In the genomic region with DNA sequence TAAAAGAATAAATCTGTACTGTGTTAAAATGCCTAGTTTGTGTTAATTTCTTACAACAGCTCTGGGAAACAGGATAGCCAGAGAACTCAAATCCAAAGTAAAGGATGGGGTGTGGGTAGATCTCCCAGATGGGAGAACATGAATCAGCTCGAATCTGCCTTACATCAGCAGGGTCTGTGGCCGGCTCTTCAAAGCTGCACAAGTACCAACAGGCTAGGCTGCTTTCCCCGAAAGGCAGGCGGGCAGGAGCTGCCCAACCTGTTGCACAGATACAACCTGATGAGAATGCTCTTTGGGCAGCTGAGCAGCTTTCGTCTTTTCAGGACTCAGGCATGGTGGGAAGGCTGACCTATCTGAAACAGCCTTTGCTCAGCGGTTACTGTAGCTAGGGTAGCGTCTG, we compare ENCODE assay signal across 21 mouse cellular contexts.
DNase-seq lines count a peak whose midpoint lies in the region; ATAC-seq and TF ChIP-seq lines count a peak whose summit lies in the region.
"Had no signal": no experiment of that assay in that cellular context is flagged by ENCODE, and none has a peak within 500 bp of the region (broad histone marks: within the 10 kb centered on the region; RNA-seq: fewer than 3 reads in every experiment).

No protein-coding gene starts in this region.

- TF ChIP-seq CTCF in liver, postnatal 0 days (IDR thresholded peaks at IDR 0.05; ENCODE audit: low read depth), result no peak

- no peak overlapping the region for H3K9ac ChIP-seq in liver, postnatal 0 days (replicated peaks)
- H3K9ac ChIP-seq in liver, embryonic 11.5 days (ENCODE audit: low read depth, low read length), result no peak overlapping the region
- H3K9ac ChIP-seq in embryonic facial prominence, embryonic 15.5 days, result no peak overlapping the region
- H3K9ac ChIP-seq in limb, embryonic 15.5 days, result no peak overlapping the region
- H3K9ac ChIP-seq in midbrain, embryonic 11.5 days (ENCODE audit: low read length), result no peak overlapping the region
- no peak overlapping the region for H3K9ac ChIP-seq in forebrain, embryonic 16.5 days (replicated peaks; ENCODE audit: low read depth, low read length)
- H3K9ac ChIP-seq: hindbrain, embryonic 12.5 days; midbrain, embryonic 13.5 days; neural tube, embryonic 15.5 days had no signal

- H3K4me1 ChIP-seq in liver, postnatal 0 days (ENCODE audit: insufficient read depth), result 0 out of 2 replicates have a peak, but pooled peaks cover 4% of the 10 kb centered on the region
- peaks cover under 1% of the 10 kb centered on the region; the same call in 1 of the 2 replicates for H3K4me1 ChIP-seq in liver, embryonic 11.5 days (replicated peaks; ENCODE audit: control insufficient read depth, insufficient read depth, low read length)
- H3K4me1 ChIP-seq in embryonic facial prominence, embryonic 15.5 days, result no peaks in the 10 kb centered on the region
- H3K4me1 ChIP-seq in limb, embryonic 15.5 days, result 0 out of 2 replicates have a peak, but pooled peaks cover 3% of the 10 kb centered on the region
- H3K4me1 ChIP-seq in midbrain, embryonic 11.5 days (ENCODE audit: control insufficient read depth, insufficient read depth, low read length), result no peaks in the 10 kb centered on the region
- no peaks in the 10 kb centered on the region for H3K4me1 ChIP-seq in forebrain, embryonic 16.5 days (replicated peaks; ENCODE audit: control insufficient read depth, insufficient read depth, low read length)
- H3K4me1 ChIP-seq: heart, embryonic 10.5 days; hindbrain, embryonic 12.5 days; neural tube, embryonic 15.5 days had no signal

- H3K27me3 ChIP-seq in liver, postnatal 0 days (ENCODE audit: insufficient read depth, low read length), result no peaks in the 10 kb centered on the region
- H3K27me3 ChIP-seq in liver, embryonic 11.5 days (replicated peaks; ENCODE audit: control insufficient read depth, insufficient read depth, low read length), result no peaks in the 10 kb centered on the region
- H3K27me3 ChIP-seq in embryonic facial prominence, embryonic 15.5 days, result no peaks in the 10 kb centered on the region
- H3K27me3 ChIP-seq in limb, embryonic 15.5 days, result no peaks in the 10 kb centered on the region
- no peaks in the 10 kb centered on the region for H3K27me3 ChIP-seq in midbrain, embryonic 11.5 days (ENCODE audit: control insufficient read depth, insufficient read depth, low read length)
- no peaks in the 10 kb centered on the region for H3K27me3 ChIP-seq in forebrain, embryonic 16.5 days (replicated peaks; ENCODE audit: control insufficient read depth, insufficient read depth, low read length)
- H3K27me3 ChIP-seq: hindbrain, embryonic 12.5 days; midbrain, embryonic 13.5 days; neural tube, embryonic 15.5 days had no signal

- no peak overlapping the region for H3K4me3 ChIP-seq in liver, postnatal 0 days (ENCODE audit: low read depth, low read length)
- H3K4me3 ChIP-seq in liver, embryonic 11.5 days (ENCODE audit: low read depth, low read length), result no peak overlapping the region
- no peak overlapping the region for H3K4me3 ChIP-seq in embryonic facial prominence, embryonic 15.5 days (replicated peaks)
- no peak overlapping the region for H3K4me3 ChIP-seq in limb, embryonic 15.5 days
- no peak overlapping the region for H3K4me3 ChIP-seq in midbrain, embryonic 11.5 days (ENCODE audit: low read depth, low read length)
- H3K4me3 ChIP-seq in forebrain, embryonic 16.5 days (replicated peaks; ENCODE audit: low read length), result no peak overlapping the region
- H3K4me3 ChIP-seq: heart, embryonic 10.5 days; hindbrain, embryonic 12.5 days; midbrain, embryonic 13.5 days; neural tube, embryonic 15.5 days had no signal

- H3K4me2 ChIP-seq in liver, postnatal 0 days (ENCODE audit: low read depth, low read length), result no peak overlapping the region
- H3K4me2 ChIP-seq in liver, embryonic 11.5 days, result no peak overlapping the region
- H3K4me2 ChIP-seq in embryonic facial prominence, embryonic 15.5 days (replicated peaks), result no peak overlapping the region
- no peak overlapping the region for H3K4me2 ChIP-seq in limb, embryonic 15.5 days
- H3K4me2 ChIP-seq in midbrain, embryonic 11.5 days, result no peak overlapping the region
- H3K4me2 ChIP-seq in forebrain, embryonic 16.5 days (ENCODE audit: low read length), result no peak overlapping the region
- H3K4me2 ChIP-seq: hindbrain, embryonic 12.5 days; midbrain, embryonic 13.5 days; neural tube, embryonic 15.5 days had no signal

- H3K9me3 ChIP-seq in liver, postnatal 0 days (ENCODE audit: low read length), result no peaks in the 10 kb centered on the region
- no peaks in the 10 kb centered on the region for H3K9me3 ChIP-seq in liver, embryonic 11.5 days (ENCODE audit: control insufficient read depth, low read length)
- no peaks in the 10 kb centered on the region for H3K9me3 ChIP-seq in embryonic facial prominence, embryonic 15.5 days (replicated peaks)
- no peaks in the 10 kb centered on the region for H3K9me3 ChIP-seq in limb, embryonic 15.5 days
- no peaks in the 10 kb centered on the region for H3K9me3 ChIP-seq in midbrain, embryonic 11.5 days (ENCODE audit: control insufficient read depth, low read length)
- 0 out of 2 replicates have a peak, but pooled peaks cover 2% of the 10 kb centered on the region for H3K9me3 ChIP-seq in forebrain, embryonic 16.5 days (ENCODE audit: control insufficient read depth, low read length)
- H3K9me3 ChIP-seq: heart, embryonic 10.5 days; hindbrain, embryonic 12.5 days; midbrain, embryonic 13.5 days; neural tube, embryonic 15.5 days had no signal

- DNase-seq in liver, postnatal 0 days, result no peak
- no peak for DNase-seq in liver, embryonic 11.5 days (ENCODE audit: low spot score)
- peak; percentile 57 for DNase-seq in urinary bladder, postnatal 25 days (ENCODE audit: low spot score)
- DNase-seq in midbrain, embryonic 11.5 days (ENCODE audit: low spot score, missing footprints), result no peak
- DNase-seq: adrenal gland, postnatal 36 days; cerebellum, adult 9-11 months; gastrocnemius, postnatal 25 days; heart, postnatal 10 days; kidney, postnatal 10 days; lung, adult 18-20 months; lung, postnatal 36 days; right cerebral cortex, postnatal 25 days; thymus, adult 18-20 months had no signal

- no peak for TF ChIP-seq EP300 in liver, postnatal 0 days (IDR thresholded peaks at IDR 0.05; ENCODE audit: low read depth)

- 73% methylated on average over 7 of the region's 7 CpGs for WGBS in liver, postnatal 0 days (ENCODE audit: insufficient replicate concordance)
- WGBS in liver, embryonic 11.5 days, result 78% methylated on average over 7 of the region's 7 CpGs
- WGBS in embryonic facial prominence, embryonic 15.5 days, result 53% methylated on average over 7 of the region's 7 CpGs
- 60% methylated on average over 7 of the region's 7 CpGs for WGBS in limb, embryonic 15.5 days
- 91% methylated on average over 7 of the region's 7 CpGs for WGBS in midbrain, embryonic 11.5 days
- 87% methylated on average over 7 of the region's 7 CpGs for WGBS in forebrain, embryonic 16.5 days

- H3K27ac ChIP-seq in liver, postnatal 0 days (ENCODE audit: low read depth), result peak overlapping the region; percentile 90; the same call in 1 of the 2 replicates
- H3K27ac ChIP-seq in liver, embryonic 11.5 days (ENCODE audit: low read depth, low read length), result no peak overlapping the region
- peak overlapping the region; percentile 77 for H3K27ac ChIP-seq in embryonic facial prominence, embryonic 15.5 days (replicated peaks)
- H3K27ac ChIP-seq in limb, embryonic 15.5 days, result peak overlapping the region; percentile 76
- H3K27ac ChIP-seq in midbrain, embryonic 11.5 days (ENCODE audit: low read depth, low read length), result no peak overlapping the region
- H3K27ac ChIP-seq in forebrain, embryonic 16.5 days (ENCODE audit: low read length), result no peak overlapping the region
- H3K27ac ChIP-seq: heart, embryonic 10.5 days; hindbrain, embryonic 12.5 days; midbrain, embryonic 13.5 days; neural tube, embryonic 15.5 days had no signal

- no peak for ATAC-seq in liver, postnatal 0 days
- ATAC-seq in liver, embryonic 11.5 days (replicated peaks; ENCODE audit: low FRiP score), result no peak
- no peak for ATAC-seq in embryonic facial prominence, embryonic 15.5 days (ENCODE audit: insufficient number of reproducible peaks, low FRiP score, low TSS enrichment, low read depth)
- no peak for ATAC-seq in limb, embryonic 15.5 days (ENCODE audit: insufficient number of reproducible peaks, low FRiP score, low TSS enrichment, low read depth)
- no peak for ATAC-seq in midbrain, embryonic 11.5 days (ENCODE audit: low FRiP score)
- ATAC-seq in forebrain, embryonic 16.5 days, result no peak
- ATAC-seq: intestine, embryonic 16.5 days; midbrain, embryonic 13.5 days had no signal

- H3K36me3 ChIP-seq in liver, postnatal 0 days (replicated peaks; ENCODE audit: insufficient read depth, low read length), result no peaks in the 10 kb centered on the region
- no peaks in the 10 kb centered on the region for H3K36me3 ChIP-seq in liver, embryonic 11.5 days (ENCODE audit: control insufficient read depth, insufficient read depth, low read length)
- no peaks in the 10 kb centered on the region for H3K36me3 ChIP-seq in embryonic facial prominence, embryonic 15.5 days
- H3K36me3 ChIP-seq in limb, embryonic 15.5 days, result no peaks in the 10 kb centered on the region; the same call in 1 of the 2 replicates
- H3K36me3 ChIP-seq in midbrain, embryonic 11.5 days (ENCODE audit: control insufficient read depth, insufficient read depth, low read length), result no peaks in the 10 kb centered on the region
- H3K36me3 ChIP-seq in forebrain, embryonic 16.5 days (ENCODE audit: control insufficient read depth, insufficient read depth), result no peaks in the 10 kb centered on the region
- H3K36me3 ChIP-seq: heart, embryonic 10.5 days; hindbrain, embryonic 12.5 days; midbrain, embryonic 13.5 days; neural tube, embryonic 15.5 days had no signal

Comparison
In these comparisons a context has a peak if more than half of its experiments do, and no peak if none do; other contexts are left out.
1. H3K27ac ChIP-seq: peak in liver, postnatal 0 days (single experiment), embryonic facial prominence, embryonic 15.5 days (single experiment) and limb, embryonic 15.5 days (single experiment); none in liver, embryonic 11.5 days (single experiment), midbrain, embryonic 11.5 days (single experiment) and forebrain, embryonic 16.5 days (single experiment).